Mouse (Mus musculus) midbrain, postnatal 0 days (tissue): ENCODE measurements around the gene Gzmc. TPM values are rescaled to one million over a fixed set of nuclear protein-coding genes. Genes with fewer than 3 reads are reported as not detected.

Experiments used
- ATAC-seq: fragments of 200-750 bp; cut with Nextera tagmentation; 2 replicates; pipeline ENCODE4 v1.8.0; 2017; ENCODE audit warnings: moderate number of reproducible peaks, mild to moderate bottlenecking, moderate TSS enrichment, moderate library complexity; ENCODE audit not compliant: low FRiP score
- DNase-seq: peaks from one replicate; pipeline ENCODE4 v3.0.0-alpha.2; 2015; ENCODE audit warnings: low spot score
- H3K27ac ChIP-seq: fragments of 300-500 bp; sonication (generic); 2 replicates; pipeline ENCODE4 v1.5.1; 2014; ENCODE audit warnings: low read depth, mild to moderate bottlenecking, low read length, mixed read lengths
- H3K27me3 ChIP-seq: fragments of 300-500 bp; sonication (generic); 2 replicates; pipeline ENCODE4 v1.6.1; 2014; ENCODE audit warnings: low read length, control low read depth, mixed read lengths; ENCODE audit not compliant: insufficient read depth
- H3K36me3 ChIP-seq: fragments of 300-500 bp; sonication (generic); 2 replicates; pipeline ENCODE4 v1.6.1; 2014; ENCODE audit warnings: low read length, control low read depth, mixed read lengths; ENCODE audit not compliant: insufficient read depth
- H3K4me1 ChIP-seq: fragments of 300-500 bp; sonication (generic); 2 replicates; pipeline ENCODE4 v1.6.1; 2014; ENCODE audit warnings: mild to moderate bottlenecking, control low read depth, antibody characterized with exemption, low read length, mixed read lengths; ENCODE audit not compliant: insufficient read depth
- H3K4me2 ChIP-seq: fragments of 300-500 bp; sonication (generic); 2 replicates; pipeline ENCODE4 v1.6.1; 2014; ENCODE audit warnings: low read depth, mild to moderate bottlenecking, low read length, mixed read lengths; ENCODE audit not compliant: poor library complexity, severe bottlenecking
- H3K4me3 ChIP-seq: fragments of 300-500 bp; sonication (generic); 2 replicates; pipeline ENCODE4 v1.5.1; 2014; ENCODE audit warnings: low read depth, mild to moderate bottlenecking, low read length, moderate library complexity
- H3K9ac ChIP-seq: fragments of 300-500 bp; sonication (generic); replicated peaks from 2 replicates; pipeline ENCODE4 v1.6.1; 2014; ENCODE audit warnings: mild to moderate bottlenecking, low read length, moderate library complexity, mixed read lengths; ENCODE audit not compliant: poor library complexity, severe bottlenecking
- H3K9me3 ChIP-seq: fragments of 300-500 bp; sonication (generic); 2 replicates; pipeline ENCODE4 v1.6.1; 2016; ENCODE audit warnings: low read length, control low read depth
- CTCF ChIP-seq: IDR thresholded peaks from 2 replicates; pipeline ENCODE4 v1.5.1; 2016; ENCODE audit warnings: antibody characterized with exemption, mild to moderate bottlenecking
- WGBS: fragments of 180-500 bp; shearing (Covaris S2); extraction: QIAGEN DNeasy Blood & Tissue Kit; methylation state at CpG from one replicate; pipeline ENCODE4 v1.1.7; 2014; 5-methylcytosine and 5-hydroxymethylcytosine counted together
- polyA plus RNA-seq: library from polyadenylated mRNA; unstranded; fragments of >200 nt; fragmentation: Nextera tagmentation; extraction: Ambion mirVana; gene quantifications from 2 replicates; pipeline ENCODE4 v1.2.1, GENCODE M21; 2015
- total RNA-seq: library from RNA; depleted of rRNA; stranded (reverse); fragments of >200 nt; gene quantifications from 2 replicates; pipeline ENCODE4 v1.2.3, GENCODE M21; 2014; rRNA removed

The Gzmc gene
- total and polyA plus RNA-seq, 2 experiments from 2014 or later: not detected

- no peak for TF ChIP-seq CTCF
- Histone ChIP-seq H3K4me3 (no peak overlapping the region), H3K27ac (no peak overlapping the region), H3K4me2 (no peak overlapping the region), H3K9me3 (no peaks in the 10 kb centered on the region), H3K36me3 (no peaks in the 10 kb centered on the region), H3K9ac (no peak overlapping the region), H3K27me3 (no peaks in the 10 kb centered on the region), H3K4me1 (no peaks in the 10 kb centered on the region)
- 62% methylated on average over 6 of the region's 6 CpGs for WGBS
- DNase-seq (no peak), ATAC-seq (no peak; the same call in 1 of the 2 replicates)
Observed at GRCm38 (mm10) chr14:56186946-56187345, 47.5 kb downstream of the Gzmc start.

- H3K36me3 ChIP-seq: no peaks in the 10 kb centered on the region
- no peak overlapping the region for H3K9ac ChIP-seq
- H3K4me3 ChIP-seq: no peak overlapping the region
- TF ChIP-seq CTCF: no peak
- no peaks in the 10 kb centered on the region for H3K9me3 ChIP-seq
- H3K4me1 ChIP-seq: no peaks in the 10 kb centered on the region
- ATAC-seq: no peak
- H3K27me3 ChIP-seq: no peaks in the 10 kb centered on the region
- 82% methylated on average over 5 of the region's 5 CpGs for WGBS
- no peak for DNase-seq
- no peak overlapping the region for H3K27ac ChIP-seq
- no peak overlapping the region for H3K4me2 ChIP-seq
Observed at GRCm38 (mm10) chr14:56186521-56186920, 47.9 kb downstream of the Gzmc start.

Other genes starting within 250 kb of the Gzmc start
- not detected in 2 replicates for gene Mcpt1, start 216.7 kb downstream of the Gzmc start, total RNA-seq
- not detected in 2 replicates for gene Mcpt1, start 216.7 kb downstream of the Gzmc start, polyA plus RNA-seq
- gene Mcpt9, start 204.2 kb downstream of the Gzmc start, total RNA-seq: not detected in 2 replicates
- not detected in 2 replicates for gene Mcpt9, start 204.2 kb downstream of the Gzmc start, polyA plus RNA-seq
- gene Mcpt2, start 192.6 kb downstream of the Gzmc start, total RNA-seq: not detected in 2 replicates
- not detected in 2 replicates for gene Mcpt2, start 192.6 kb downstream of the Gzmc start, polyA plus RNA-seq
- gene Mcpt4, start 172.3 kb downstream of the Gzmc start, total RNA-seq: 0.38 TPM in 1 of 2 replicates, not detected in the other
- not detected in 2 replicates for gene Mcpt4, start 172.3 kb downstream of the Gzmc start, polyA plus RNA-seq
- not detected in 2 replicates for gene Mcpt8, start 149.4 kb downstream of the Gzmc start, total RNA-seq
- gene Mcpt8, start 149.4 kb downstream of the Gzmc start, polyA plus RNA-seq: not detected in 2 replicates
- gene Ctsg, start 132.1 kb downstream of the Gzmc start, total RNA-seq: not detected in 2 replicates
- 0.21 TPM in 1 of 2 replicates, not detected in the other for gene Ctsg, start 132.1 kb downstream of the Gzmc start, polyA plus RNA-seq
- not detected in 2 replicates for gene Gzme, start 114.0 kb downstream of the Gzmc start, total RNA-seq
- not detected in 2 replicates for gene Gzme, start 114.0 kb downstream of the Gzmc start, polyA plus RNA-seq
- gene Gzmd, start 102.0 kb downstream of the Gzmc start, total RNA-seq: not detected in 2 replicates
- not detected in 2 replicates for gene Gzmd, start 102.0 kb downstream of the Gzmc start, polyA plus RNA-seq
- not detected in 2 replicates for gene Gzmg, start 75.1 kb downstream of the Gzmc start, total RNA-seq
- gene Gzmg, start 75.1 kb downstream of the Gzmc start, polyA plus RNA-seq: not detected in 2 replicates
- not detected in 2 replicates for gene Gzmn, start 60.1 kb downstream of the Gzmc start, total RNA-seq
- not detected in 2 replicates for gene Gzmn, start 60.1 kb downstream of the Gzmc start, polyA plus RNA-seq
- gene Gzmf, start 23.2 kb downstream of the Gzmc start, total RNA-seq: not detected in 2 replicates
- gene Gzmf, start 23.2 kb downstream of the Gzmc start, polyA plus RNA-seq: not detected in 2 replicates
- gene Gzmb, start 27.6 kb upstream of the Gzmc start, total RNA-seq: not detected in 2 replicates
- gene Gzmb, start 27.6 kb upstream of the Gzmc start, polyA plus RNA-seq: not detected in 2 replicates
- gene Atp12a, start 130.4 kb upstream of the Gzmc start, total RNA-seq: 0.22 and 0.47 TPM in 2 replicates
- gene Atp12a, start 130.4 kb upstream of the Gzmc start, polyA plus RNA-seq: 0.15 and 0.38 TPM in 2 replicates
- 0.82 and 1.7 TPM in 2 replicates for gene Rnf17, start 167.9 kb upstream of the Gzmc start, total RNA-seq
- gene Rnf17, start 167.9 kb upstream of the Gzmc start, polyA plus RNA-seq: 0.62 and 1.0 TPM in 2 replicates